Mouse (Mus musculus) lung, adult 2 months (tissue): ENCODE results near the gene Tbl1xr1.

Source experiments
- CTCF ChIP-seq: fragments of 200-500 bp; IDR thresholded peaks from 2 replicates; pipeline ENCODE4 v1.5.1; 2011; ENCODE audit warnings: mild to moderate bottlenecking, low read length, control low read depth; ENCODE audit not compliant: insufficient read depth
- POLR2A ChIP-seq: fragments of 200-500 bp; IDR thresholded peaks from 2 replicates; pipeline ENCODE4 v1.6.1; 2011; ENCODE audit warnings: low read depth, mild to moderate bottlenecking, control low read depth, low read length, borderline replicate concordance; ENCODE audit errors: extremely low read depth

- TF ChIP-seq CTCF (no peak), POLR2A (no peak)
Measured at GRCm38 (mm10) chr3:22204186-22204585, 127.7 kb downstream of the Tbl1xr1 start.
